Mouse (Mus musculus): ENCODE data around the gene Myh15. TPM values are rescaled to one million over a fixed set of nuclear protein-coding genes. Genes with fewer than 3 reads are reported as not detected.

Gene Myh15
- polyA plus RNA-seq (2014; fragmentation: Nextera tagmentation; extraction: Ambion mirVana) = 0.05 TPM in 2 replicates

DNA sequence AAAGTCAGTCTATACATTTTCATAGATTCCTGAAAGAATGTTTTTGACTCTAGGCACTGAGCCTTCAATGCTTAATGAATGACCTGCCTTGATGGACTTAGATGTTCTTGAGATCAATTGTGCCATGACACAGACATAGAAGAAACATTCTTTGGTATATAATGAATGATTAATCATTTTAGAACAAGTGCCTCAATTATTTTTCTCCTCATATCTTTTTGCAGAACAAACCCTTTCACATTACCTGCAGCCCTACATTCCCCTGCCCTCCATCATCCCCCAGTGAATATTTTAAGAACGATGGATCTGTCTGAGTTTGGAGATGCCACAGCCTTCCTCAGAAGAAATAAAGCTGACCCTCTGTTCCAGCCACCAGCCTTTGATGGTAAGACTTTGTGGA is at the start of gene Myh15:
Gene Myh15 (plus strand): TSS at position 301 of the 400 bp plus-strand sequence.
- H3K9ac ChIP-seq (ENCODE audit: low read length) = no peak within 1 kb of the TSS
- H3K4me1 ChIP-seq (replicated peaks; ENCODE audit: control insufficient read depth, insufficient read depth, low read length) = no peaks in the 10 kb centered on the region
- H3K27me3 ChIP-seq (ENCODE audit: control insufficient read depth, insufficient read depth, low read length) = no peaks in the 10 kb centered on the region
- DNase-seq (ENCODE audit: low spot score) = no peak
- no peaks in the 10 kb centered on the region for H3K9me3 ChIP-seq (ENCODE audit: control insufficient read depth, low read length)
- ATAC-seq (replicated peaks; ENCODE audit: low FRiP score) = no peak
- H3K4me3 ChIP-seq (ENCODE audit: low read depth, low read length) = no peak within 1 kb of the TSS
- H3K27ac ChIP-seq (ENCODE audit: low read depth, low read length) = no peak within 1 kb of the TSS
- no peak within 1 kb of the TSS for H3K4me2 ChIP-seq (ENCODE audit: low read depth, low read length, severe bottlenecking)
- WGBS = 98% methylated on average over 1 of the region's 1 CpGs
- H3K36me3 ChIP-seq (ENCODE audit: control insufficient read depth, insufficient read depth, low read length) = no peaks in the 10 kb centered on the region

DNA sequence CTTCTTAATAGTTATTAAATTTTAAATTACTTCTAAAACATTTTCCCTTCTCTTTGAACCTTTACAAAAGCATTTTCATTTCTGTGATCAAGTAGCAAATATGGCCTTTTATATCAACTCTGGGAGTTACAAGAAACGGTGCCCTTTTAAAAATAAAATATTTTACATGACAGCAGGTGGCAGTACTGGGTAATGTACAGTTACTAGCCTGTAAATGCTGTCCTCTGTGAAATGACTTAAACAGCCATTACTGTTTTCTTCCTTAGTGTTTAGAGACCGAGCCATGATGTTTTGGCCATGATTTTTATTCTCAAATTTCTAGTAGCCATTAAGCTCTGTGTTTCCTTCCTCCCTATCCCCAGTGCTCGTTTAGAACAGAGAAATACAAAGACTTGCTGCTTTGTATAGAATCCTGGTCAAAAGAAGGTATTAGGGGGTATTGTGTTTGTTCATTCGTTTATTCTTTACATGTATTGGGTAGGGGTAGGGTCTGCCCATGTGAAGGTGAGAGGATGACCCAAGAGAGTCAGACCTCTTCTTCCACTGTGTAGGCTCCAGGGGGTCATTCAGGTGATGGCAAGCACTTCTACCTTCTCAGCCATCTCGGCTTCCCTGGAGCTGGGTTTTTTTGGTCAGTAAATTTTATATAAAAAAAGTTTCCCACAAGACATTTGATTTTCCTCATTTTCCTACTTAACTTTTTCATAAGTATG is 40.5 kb upstream of the Myh15 start:
- Histone ChIP-seq H3K4me2 (ENCODE audit: low read depth, low read length, severe bottlenecking) (no peak overlapping the region), H3K4me1 (replicated peaks; ENCODE audit: control insufficient read depth, insufficient read depth, low read length) (no peaks in the 10 kb centered on the region), H3K27me3 (ENCODE audit: control insufficient read depth, insufficient read depth, low read length) (no peaks in the 10 kb centered on the region), H3K27ac (ENCODE audit: low read depth, low read length) (no peak overlapping the region), H3K4me3 (ENCODE audit: low read depth, low read length) (no peak overlapping the region), H3K36me3 (ENCODE audit: control insufficient read depth, insufficient read depth, low read length) (peaks cover 6% of the 10 kb centered on the region; the same call in 1 of the 2 replicates), H3K9ac (ENCODE audit: low read length) (no peak overlapping the region), H3K9me3 (ENCODE audit: control insufficient read depth, low read length) (no peaks in the 10 kb centered on the region)
- no peak for DNase-seq (ENCODE audit: low spot score)
- 0 out of 2 replicates have a peak, but pooled peaks have one; percentile 33 for ATAC-seq (replicated peaks; ENCODE audit: low FRiP score)
- WGBS = 57% methylated on average over 5 of the region's 5 CpGs

DNA sequence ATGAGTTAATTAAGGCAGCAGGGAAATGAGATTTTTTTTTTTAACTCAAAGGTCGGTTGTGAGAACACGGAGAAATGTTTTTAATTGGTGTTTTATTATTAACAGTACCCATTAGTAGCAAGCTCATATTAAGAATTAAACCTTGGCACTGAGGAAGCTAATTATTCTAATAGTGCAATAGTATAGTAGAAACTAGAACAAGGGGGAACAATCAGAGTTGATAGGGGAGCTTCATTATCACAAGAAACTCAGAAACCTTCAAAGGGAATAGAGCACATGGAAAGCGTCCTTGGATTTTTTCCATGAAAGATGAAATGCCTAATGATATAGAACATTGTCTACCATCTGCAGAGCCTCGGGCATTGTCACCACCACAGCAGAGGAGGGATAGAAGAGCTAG is 21.4 kb upstream of the Myh15 start:
- Histone ChIP-seq H3K9me3 (ENCODE audit: control insufficient read depth, low read length) (no peaks in the 10 kb centered on the region), H3K4me2 (ENCODE audit: low read depth, low read length, severe bottlenecking) (no peak overlapping the region), H3K36me3 (ENCODE audit: control insufficient read depth, insufficient read depth, low read length) (no peaks in the 10 kb centered on the region), H3K27ac (ENCODE audit: low read depth, low read length) (no peak overlapping the region), H3K9ac (ENCODE audit: low read length) (no peak overlapping the region), H3K27me3 (ENCODE audit: control insufficient read depth, insufficient read depth, low read length) (no peaks in the 10 kb centered on the region), H3K4me3 (ENCODE audit: low read depth, low read length) (no peak overlapping the region), H3K4me1 (replicated peaks; ENCODE audit: control insufficient read depth, insufficient read depth, low read length) (no peaks in the 10 kb centered on the region)
- ATAC-seq (replicated peaks; ENCODE audit: low FRiP score) = no peak
- WGBS = 62% methylated on average over 4 of the region's 4 CpGs
- no peak for DNase-seq (ENCODE audit: low spot score)

DNA sequence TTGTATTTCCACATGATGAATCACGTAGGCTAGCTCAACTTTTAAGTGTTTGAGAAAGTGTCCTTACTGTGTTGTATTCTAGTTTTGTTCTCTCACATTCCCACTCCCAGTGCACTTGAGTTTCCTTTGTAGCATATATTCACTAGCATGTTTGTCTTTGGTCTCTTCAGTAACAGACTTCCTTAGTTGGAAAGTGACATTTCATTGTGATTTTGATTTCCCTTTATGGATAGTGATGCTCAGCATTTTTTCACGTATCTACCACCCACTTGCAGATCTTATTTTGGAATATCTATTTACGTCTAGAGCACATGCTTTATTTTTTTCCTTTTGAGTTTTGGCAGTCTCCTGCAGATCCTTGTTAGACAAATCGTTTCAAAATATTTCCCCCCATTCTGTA is 19.5 kb upstream of the Myh15 start:
- DNase-seq (ENCODE audit: low spot score) (no peak), ATAC-seq (replicated peaks; ENCODE audit: low FRiP score) (no peak)
- WGBS = 85% methylated on average over 4 of the region's 4 CpGs
- H3K4me3 ChIP-seq (ENCODE audit: low read depth, low read length) = no peak overlapping the region
- no peak overlapping the region for H3K9ac ChIP-seq (ENCODE audit: low read length)
- no peaks in the 10 kb centered on the region for H3K36me3 ChIP-seq (ENCODE audit: control insufficient read depth, insufficient read depth, low read length)
- H3K27me3 ChIP-seq (ENCODE audit: control insufficient read depth, insufficient read depth, low read length) = no peaks in the 10 kb centered on the region
- H3K4me1 ChIP-seq (replicated peaks; ENCODE audit: control insufficient read depth, insufficient read depth, low read length) = no peaks in the 10 kb centered on the region
- no peaks in the 10 kb centered on the region for H3K9me3 ChIP-seq (ENCODE audit: control insufficient read depth, low read length)
- no peak overlapping the region for H3K27ac ChIP-seq (ENCODE audit: low read depth, low read length)
- no peak overlapping the region for H3K4me2 ChIP-seq (ENCODE audit: low read depth, low read length, severe bottlenecking)

DNA sequence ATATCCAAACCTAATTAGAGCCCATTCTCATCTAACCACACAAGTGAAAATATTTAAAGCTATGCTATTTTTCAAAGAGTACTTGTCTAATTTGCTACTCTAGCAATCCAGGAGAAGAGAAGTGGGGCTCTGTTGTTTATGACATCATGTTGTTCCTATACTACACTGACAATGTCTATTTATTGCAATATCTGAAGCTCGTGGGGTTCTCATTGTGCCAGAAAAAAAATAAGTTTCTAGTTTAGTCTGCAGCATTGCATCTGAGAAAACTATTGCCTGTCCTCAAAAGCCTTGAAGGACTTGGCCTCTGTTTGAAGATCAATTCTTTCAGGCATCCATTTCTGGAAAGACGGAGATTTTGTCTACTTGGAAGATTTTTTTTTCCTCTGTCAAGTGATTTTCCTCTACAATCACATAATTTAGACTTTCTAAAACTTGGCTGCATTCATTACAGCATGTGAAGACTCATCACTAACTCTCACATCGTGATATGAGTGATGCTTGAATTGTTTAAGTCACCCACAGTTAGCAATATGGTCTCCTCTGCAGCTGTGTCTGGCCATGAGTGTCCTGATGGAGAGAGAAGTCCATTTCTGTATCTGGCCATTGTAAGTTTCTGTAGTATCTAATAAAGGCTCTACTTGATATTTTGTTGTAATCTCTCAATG is 16.6 kb upstream of the Myh15 start:
- ATAC-seq (replicated peaks; ENCODE audit: low FRiP score) = no peak
- 85% methylated on average over 3 of the region's 3 CpGs for WGBS
- H3K27ac ChIP-seq (ENCODE audit: low read depth, low read length) = no peak overlapping the region

DNA sequence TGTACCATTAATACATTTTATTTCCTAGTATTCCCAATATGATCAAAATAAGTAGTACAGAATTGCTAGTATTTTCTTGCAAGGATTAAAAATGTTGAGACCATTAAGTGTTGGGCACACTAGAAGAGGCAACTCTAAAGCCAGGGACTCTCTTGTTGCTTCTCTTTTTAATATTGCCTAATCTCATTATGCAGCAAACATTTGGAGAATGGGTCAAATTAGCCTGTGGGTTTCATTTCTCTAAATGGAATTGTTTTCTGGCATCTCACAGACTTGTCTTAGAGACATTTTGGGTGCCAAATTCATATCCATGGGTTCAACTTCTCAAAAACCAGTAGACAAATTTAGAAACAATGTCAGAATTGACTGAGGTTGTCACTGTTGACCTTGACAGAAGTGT is 8.1 kb upstream of the Myh15 start:
- Histone ChIP-seq H3K27me3 (ENCODE audit: control insufficient read depth, insufficient read depth, low read length) (no peaks in the 10 kb centered on the region), H3K27ac (ENCODE audit: low read depth, low read length) (no peak overlapping the region), H3K4me3 (ENCODE audit: low read depth, low read length) (no peak overlapping the region), H3K9ac (ENCODE audit: low read length) (no peak overlapping the region), H3K36me3 (ENCODE audit: control insufficient read depth, insufficient read depth, low read length) (no peaks in the 10 kb centered on the region), H3K4me1 (replicated peaks; ENCODE audit: control insufficient read depth, insufficient read depth, low read length) (no peaks in the 10 kb centered on the region), H3K4me2 (ENCODE audit: low read depth, low read length, severe bottlenecking) (no peak overlapping the region), H3K9me3 (ENCODE audit: control insufficient read depth, low read length) (no peaks in the 10 kb centered on the region)
- ATAC-seq (replicated peaks; ENCODE audit: low FRiP score) (no peak), DNase-seq (ENCODE audit: low spot score) (no peak)

More for the DNA sequence above, 16.6 kb upstream of the Myh15 start:
- no peaks in the 10 kb centered on the region for H3K4me1 ChIP-seq (replicated peaks; ENCODE audit: control insufficient read depth, insufficient read depth, low read length)
- no peak overlapping the region for H3K4me2 ChIP-seq (ENCODE audit: low read depth, low read length, severe bottlenecking)
- no peak overlapping the region for H3K4me3 ChIP-seq (ENCODE audit: low read depth, low read length)
- no peaks in the 10 kb centered on the region for H3K27me3 ChIP-seq (ENCODE audit: control insufficient read depth, insufficient read depth, low read length)
- no peak for DNase-seq (ENCODE audit: low spot score)
- no peaks in the 10 kb centered on the region for H3K9me3 ChIP-seq (ENCODE audit: control insufficient read depth, low read length)
- H3K9ac ChIP-seq (ENCODE audit: low read length) = no peak overlapping the region
- H3K36me3 ChIP-seq (ENCODE audit: control insufficient read depth, insufficient read depth, low read length) = no peaks in the 10 kb centered on the region

DNA sequence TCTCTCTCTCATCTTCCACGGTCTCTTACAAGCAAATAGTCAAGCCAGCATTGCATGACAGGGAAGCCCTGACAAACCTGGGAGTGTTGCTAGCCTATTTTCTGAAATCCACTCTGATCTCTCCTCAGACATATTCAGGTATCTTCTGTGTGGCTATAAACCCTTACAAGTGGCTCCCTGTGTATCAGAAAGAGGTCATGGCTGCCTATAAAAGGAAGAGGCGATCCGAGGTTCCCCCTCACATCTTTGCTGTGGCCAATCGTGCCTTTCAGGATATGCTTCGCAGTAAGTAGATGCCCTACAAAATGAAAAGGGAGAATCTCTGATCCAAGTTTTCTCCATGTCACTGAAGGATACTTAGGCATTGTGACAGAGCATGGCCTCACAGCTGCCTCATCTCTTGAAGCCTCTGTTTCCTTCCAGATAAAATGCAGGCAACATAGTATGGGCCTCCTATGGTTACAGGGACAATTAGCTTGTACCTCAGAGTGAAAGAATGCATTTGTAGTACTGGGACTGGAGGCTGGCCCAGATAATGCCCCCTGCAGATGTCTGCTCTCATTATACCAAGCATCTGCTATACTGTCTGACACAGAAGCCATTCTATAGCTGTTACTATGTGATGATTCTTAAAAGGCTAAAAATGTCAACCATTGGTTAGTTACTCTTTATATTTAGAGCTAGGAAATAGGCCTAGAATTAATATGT is 12.1 kb downstream of the Myh15 start:
- H3K4me3 ChIP-seq (ENCODE audit: low read depth, low read length) = no peak overlapping the region
- H3K4me2 ChIP-seq (ENCODE audit: low read depth, low read length, severe bottlenecking) = no peak overlapping the region
- no peaks in the 10 kb centered on the region for H3K4me1 ChIP-seq (replicated peaks; ENCODE audit: control insufficient read depth, insufficient read depth, low read length)
- H3K27me3 ChIP-seq (ENCODE audit: control insufficient read depth, insufficient read depth, low read length) = no peaks in the 10 kb centered on the region
- H3K27ac ChIP-seq (ENCODE audit: low read depth, low read length) = no peak overlapping the region
- no peaks in the 10 kb centered on the region for H3K9me3 ChIP-seq (ENCODE audit: control insufficient read depth, low read length)
- ATAC-seq (replicated peaks; ENCODE audit: low FRiP score) = peak; percentile 71; the same call in 1 of the 2 replicates
- H3K9ac ChIP-seq (ENCODE audit: low read length) = no peak overlapping the region
- H3K36me3 ChIP-seq (ENCODE audit: control insufficient read depth, insufficient read depth, low read length) = no peaks in the 10 kb centered on the region
- WGBS = 81% methylated on average over 5 of the region's 5 CpGs
- no peak for DNase-seq (ENCODE audit: low spot score)

DNA sequence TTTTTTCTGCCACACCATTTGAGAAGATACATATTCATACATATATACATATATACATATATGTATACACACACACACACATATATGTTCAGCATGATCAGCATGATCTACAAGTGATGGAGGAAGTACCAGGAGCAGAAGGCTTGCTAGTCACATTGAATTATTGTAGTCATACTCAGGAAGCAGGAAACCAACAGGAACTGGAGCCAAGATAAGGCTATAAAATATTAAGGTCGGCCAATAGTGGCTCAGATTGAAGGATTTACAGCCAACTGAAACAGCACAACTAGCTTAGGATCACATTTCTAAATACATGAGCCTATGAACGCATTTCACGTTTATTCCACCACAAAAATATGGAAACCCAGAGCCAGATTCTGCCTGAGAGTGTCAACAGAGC is 14.0 kb downstream of the Myh15 start:
- Histone ChIP-seq H3K4me1 (replicated peaks; ENCODE audit: control insufficient read depth, insufficient read depth, low read length) (no peaks in the 10 kb centered on the region), H3K36me3 (ENCODE audit: control insufficient read depth, insufficient read depth, low read length) (no peaks in the 10 kb centered on the region), H3K27ac (ENCODE audit: low read depth, low read length) (no peak overlapping the region), H3K9ac (ENCODE audit: low read length) (no peak overlapping the region), H3K9me3 (ENCODE audit: control insufficient read depth, low read length) (no peaks in the 10 kb centered on the region), H3K27me3 (ENCODE audit: control insufficient read depth, insufficient read depth, low read length) (no peaks in the 10 kb centered on the region), H3K4me2 (ENCODE audit: low read depth, low read length, severe bottlenecking) (no peak overlapping the region), H3K4me3 (ENCODE audit: low read depth, low read length) (no peak overlapping the region)
- ATAC-seq (replicated peaks; ENCODE audit: low FRiP score) (no peak), DNase-seq (ENCODE audit: low spot score) (no peak)
- 86% methylated on average over 3 of the region's 3 CpGs for WGBS

Measured in forebrain, embryonic 11.5 days (tissue).